Mouse (Mus musculus) hindbrain, embryonic 16.5 days (tissue): ENCODE measurements at regions not wholly inside any gene's neighbourhood (a gene's known extent, or its start where the extent isn't known, plus 50 kb on each side); places are given as distances from the start of the nearest gene placed in this dataset.

Experiments
- ATAC-seq: fragments of 200-750 bp; cut with Nextera tagmentation; 2 replicates; pipeline ENCODE4 v1.8.0; 2017; ENCODE audit warnings: moderate TSS enrichment, moderate library complexity
- H3K27ac ChIP-seq: fragments of 300-500 bp; sonication (generic); 2 replicates; pipeline ENCODE4 v1.5.1; 2014; ENCODE audit warnings: low read depth, mild to moderate bottlenecking, control low read depth, low read length, moderate library complexity
- H3K27me3 ChIP-seq: fragments of 300-500 bp; sonication (generic); replicated peaks from 2 replicates; pipeline ENCODE4 v1.6.1; 2014; ENCODE audit warnings: low read length; ENCODE audit not compliant: control insufficient read depth, insufficient read depth
- H3K36me3 ChIP-seq: fragments of 300-500 bp; sonication (generic); 2 replicates; pipeline ENCODE4 v1.6.1; 2014; ENCODE audit warnings: mild to moderate bottlenecking, low read length, moderate library complexity, mixed read lengths; ENCODE audit not compliant: control insufficient read depth, insufficient read depth
- H3K4me1 ChIP-seq: fragments of 300-500 bp; sonication (generic); 2 replicates; pipeline ENCODE4 v1.6.1; 2014; ENCODE audit warnings: low read depth, low read length; ENCODE audit not compliant: control insufficient read depth, insufficient read depth
- H3K4me2 ChIP-seq: fragments of 300-500 bp; sonication (generic); 2 replicates; pipeline ENCODE4 v1.6.1; 2014; ENCODE audit warnings: mild to moderate bottlenecking, low read length, control low read depth, moderate library complexity
- H3K4me3 ChIP-seq: fragments of 300-500 bp; sonication (generic); 2 replicates; pipeline ENCODE4 v1.5.1; 2014; ENCODE audit warnings: mild to moderate bottlenecking, low read length, control low read depth, moderate library complexity
- H3K9ac ChIP-seq: fragments of 300-500 bp; sonication (generic); 2 replicates; pipeline ENCODE4 v1.6.1; 2014; ENCODE audit warnings: low read depth, mild to moderate bottlenecking, control low read depth, low read length, moderate library complexity
- H3K9me3 ChIP-seq: fragments of 300-500 bp; sonication (generic); 2 replicates; pipeline ENCODE4 v1.6.1; 2014; ENCODE audit warnings: mild to moderate bottlenecking, low read length, moderate library complexity; ENCODE audit not compliant: control insufficient read depth
- WGBS: fragments of 180-500 bp; shearing (Covaris S2); extraction: QIAGEN DNeasy Blood & Tissue Kit; methylation state at CpG from one replicate; pipeline ENCODE4 v1.1.7; 2014; 5-methylcytosine and 5-hydroxymethylcytosine counted together

DNA sequence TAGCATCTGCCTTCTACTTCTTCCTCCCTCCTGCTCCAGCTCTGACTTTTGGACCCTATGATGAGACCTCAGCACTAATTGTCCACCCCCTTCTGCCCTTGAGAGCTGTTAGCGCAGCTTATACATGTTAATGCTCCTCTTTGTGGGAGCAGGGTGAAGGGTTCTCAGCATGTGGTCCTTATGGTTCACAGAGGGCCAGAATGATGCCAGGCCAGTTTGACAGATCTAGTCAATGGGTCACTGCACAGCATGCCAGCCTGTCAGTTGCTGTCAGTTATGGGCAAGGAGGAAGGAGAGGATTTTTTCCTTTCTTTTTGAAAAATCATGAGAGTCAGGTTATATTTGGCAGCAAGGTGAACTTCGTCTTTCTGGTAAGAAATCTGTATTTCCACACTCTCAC, 68.4 kb downstream of the 4931417E11Rik start:
- no peaks in the 10 kb centered on the region for H3K36me3 ChIP-seq
- H3K4me2 ChIP-seq: no peak overlapping the region
- no peaks in the 10 kb centered on the region for H3K27me3 ChIP-seq
- H3K9me3 ChIP-seq: peaks cover 3% of the 10 kb centered on the region; the same call in 1 of the 2 replicates
- H3K9ac ChIP-seq: no peak overlapping the region
- no peak for ATAC-seq
- no peak overlapping the region for H3K27ac ChIP-seq
- no peaks in the 10 kb centered on the region for H3K4me1 ChIP-seq
- no peak overlapping the region for H3K4me3 ChIP-seq
- 74% methylated on average over 2 of the region's 2 CpGs for WGBS

DNA sequence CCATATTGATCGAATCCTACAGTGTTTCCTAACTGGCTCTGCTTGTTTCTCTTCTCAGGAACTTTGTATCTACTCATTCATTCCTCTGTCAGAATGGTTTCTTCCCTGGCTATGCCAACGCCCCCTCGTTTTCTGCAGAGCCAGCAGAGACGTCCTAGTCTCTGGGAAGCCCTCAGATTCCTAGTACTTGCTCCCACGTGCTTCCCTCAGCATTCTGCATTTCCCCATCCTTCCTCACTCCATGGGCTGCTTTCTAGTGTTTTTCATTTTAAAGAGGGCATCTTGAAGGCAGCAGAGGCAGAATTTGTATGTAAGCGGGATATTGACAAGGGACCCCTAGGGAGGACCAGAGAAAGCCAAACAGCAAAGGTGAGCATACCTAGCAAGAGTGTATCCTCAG, 80.2 kb downstream of the 4931417E11Rik start:
- Histone ChIP-seq H3K4me3 (no peak overlapping the region), H3K9me3 (no peaks in the 10 kb centered on the region), H3K27me3 (no peaks in the 10 kb centered on the region), H3K27ac (no peak overlapping the region), H3K4me2 (no peak overlapping the region), H3K4me1 (no peaks in the 10 kb centered on the region), H3K9ac (no peak overlapping the region), H3K36me3 (no peaks in the 10 kb centered on the region)
- no peak for ATAC-seq
- 76% methylated on average over 6 of the region's 6 CpGs for WGBS

DNA sequence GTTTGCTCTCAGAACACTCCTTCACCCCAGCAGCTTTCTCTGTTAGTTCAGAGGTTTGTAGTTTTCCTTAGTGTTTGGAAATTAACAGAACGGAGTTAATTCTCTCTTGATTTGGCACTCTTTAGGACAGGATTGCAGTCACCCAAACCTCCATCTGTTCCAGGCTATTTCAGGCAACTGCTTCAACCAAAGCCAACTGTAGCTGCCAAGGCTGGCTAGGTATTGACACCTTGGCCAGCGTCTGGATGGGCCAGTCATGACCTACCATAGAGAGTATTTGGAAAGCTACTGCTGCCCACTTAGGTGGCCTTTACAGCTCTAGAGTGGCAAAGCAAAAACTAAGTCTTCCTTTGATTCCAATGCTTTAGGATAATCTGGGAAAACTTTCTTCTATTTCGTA, 83.2 kb downstream of the 4931417E11Rik start:
- H3K4me3 ChIP-seq: no peak overlapping the region
- H3K27me3 ChIP-seq: no peaks in the 10 kb centered on the region
- H3K36me3 ChIP-seq: no peaks in the 10 kb centered on the region
- no peaks in the 10 kb centered on the region for H3K4me1 ChIP-seq
- no peak for ATAC-seq
- WGBS: 88% methylated on average over 3 of the region's 3 CpGs
- H3K9me3 ChIP-seq: no peaks in the 10 kb centered on the region
- H3K9ac ChIP-seq: no peak overlapping the region
- H3K27ac ChIP-seq: no peak overlapping the region
- H3K4me2 ChIP-seq: no peak overlapping the region

DNA sequence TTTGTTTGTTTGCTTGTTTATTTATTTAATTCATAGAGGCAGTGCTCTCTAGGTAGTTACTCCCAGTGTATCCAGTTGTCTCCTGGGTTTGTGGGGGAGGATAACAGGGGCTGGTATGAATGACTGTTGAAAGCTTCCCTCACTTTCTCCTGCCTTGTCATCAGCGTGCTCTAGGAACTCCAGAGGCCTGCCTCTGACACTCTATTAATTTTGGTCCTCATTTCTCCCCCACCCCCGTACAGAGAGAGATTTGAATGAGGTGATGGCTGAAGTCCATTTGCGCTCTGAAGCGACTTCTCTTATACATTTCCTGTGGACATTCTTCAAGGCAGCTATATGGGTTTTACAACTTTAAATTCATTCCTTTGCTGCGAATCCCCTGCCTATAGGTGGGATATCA, 89.6 kb downstream of the 4931417E11Rik start:
- H3K27me3 ChIP-seq: no peaks in the 10 kb centered on the region
- H3K36me3 ChIP-seq: no peaks in the 10 kb centered on the region
- no peak for ATAC-seq
- H3K4me1 ChIP-seq: no peaks in the 10 kb centered on the region
- H3K27ac ChIP-seq: no peak overlapping the region
- WGBS: 90% methylated on average over 5 of the region's 5 CpGs
- H3K9me3 ChIP-seq: no peaks in the 10 kb centered on the region
- no peak overlapping the region for H3K4me3 ChIP-seq
- no peak overlapping the region for H3K4me2 ChIP-seq
- H3K9ac ChIP-seq: no peak overlapping the region

DNA sequence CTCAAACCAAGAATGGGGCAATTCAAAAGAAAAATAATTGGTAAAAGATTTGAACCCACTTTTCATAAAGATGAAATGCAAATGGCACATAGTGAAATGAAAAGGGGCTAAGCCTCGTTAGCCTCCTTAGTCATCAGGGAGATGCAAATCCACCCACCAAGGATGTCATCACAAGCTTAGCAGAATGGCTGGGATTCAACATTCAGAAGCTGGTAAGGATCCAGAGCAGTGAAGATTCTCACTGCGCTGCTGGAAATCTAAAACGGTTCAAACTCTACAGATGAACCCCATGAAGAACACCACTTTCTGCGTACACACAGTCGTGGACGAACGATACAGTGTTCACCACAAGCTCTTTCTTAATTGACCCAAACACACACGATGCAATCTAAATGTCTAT, 91.6 kb downstream of the 4931417E11Rik start:
- H3K4me1 ChIP-seq: no peaks in the 10 kb centered on the region
- H3K4me2 ChIP-seq: no peak overlapping the region
- no peaks in the 10 kb centered on the region for H3K27me3 ChIP-seq
- no peak overlapping the region for H3K9ac ChIP-seq
- H3K36me3 ChIP-seq: no peaks in the 10 kb centered on the region
- H3K9me3 ChIP-seq: no peaks in the 10 kb centered on the region
- no peak for ATAC-seq
- H3K4me3 ChIP-seq: no peak overlapping the region
- H3K27ac ChIP-seq: no peak overlapping the region
- WGBS: 88% methylated on average over 8 of the region's 8 CpGs

DNA sequence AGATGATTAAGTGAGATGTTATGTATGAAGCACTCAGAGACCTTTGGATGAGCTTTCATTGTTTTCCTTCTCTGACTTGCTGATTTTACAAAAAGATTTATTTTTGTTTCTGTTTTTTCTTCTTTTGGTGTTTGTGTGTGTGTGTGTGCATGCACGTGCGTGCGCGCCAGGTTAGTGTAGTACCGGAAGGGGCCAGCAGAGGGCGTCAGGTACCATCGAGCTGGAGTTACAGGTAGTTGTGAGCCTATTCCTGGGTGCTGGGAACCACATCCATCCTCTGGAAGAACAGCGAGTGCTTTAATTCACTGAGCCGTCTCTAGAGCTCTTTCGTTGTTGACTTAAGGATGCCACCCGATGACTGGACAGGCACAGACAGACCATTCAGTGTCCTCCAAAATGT, 93.2 kb downstream of the 4931417E11Rik start:
- Histone ChIP-seq H3K4me3 (no peak overlapping the region), H3K27ac (no peak overlapping the region), H3K9ac (no peak overlapping the region), H3K4me1 (no peaks in the 10 kb centered on the region), H3K4me2 (no peak overlapping the region), H3K9me3 (no peaks in the 10 kb centered on the region), H3K36me3 (no peaks in the 10 kb centered on the region), H3K27me3 (no peaks in the 10 kb centered on the region)
- 97% methylated on average over 11 of the region's 11 CpGs for WGBS
- no peak for ATAC-seq

DNA sequence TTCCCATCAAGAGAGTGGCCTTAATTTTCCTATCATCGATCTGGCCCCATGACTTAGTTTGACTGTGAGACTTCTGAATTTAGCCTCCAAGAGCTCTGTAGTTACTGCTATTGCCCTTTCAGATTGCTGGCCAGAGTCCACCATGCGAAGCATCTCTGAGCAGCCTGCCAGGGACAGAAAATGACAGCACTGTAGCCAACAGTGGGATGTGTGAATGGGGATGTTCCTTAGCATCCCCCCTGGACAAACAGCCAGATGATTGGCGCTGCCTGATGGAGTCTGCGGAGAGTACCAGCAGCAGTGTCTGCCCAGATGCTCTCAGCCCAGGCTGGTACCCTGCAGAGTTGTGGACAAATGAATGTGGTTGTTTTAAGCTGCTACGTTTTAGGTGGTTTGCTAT, 96.6 kb downstream of the 4931417E11Rik start:
- no peaks in the 10 kb centered on the region for H3K36me3 ChIP-seq
- no peak overlapping the region for H3K9ac ChIP-seq
- 65% methylated on average over 5 of the region's 5 CpGs for WGBS
- H3K9me3 ChIP-seq: no peaks in the 10 kb centered on the region
- H3K4me1 ChIP-seq: no peaks in the 10 kb centered on the region
- H3K4me2 ChIP-seq: no peak overlapping the region
- H3K4me3 ChIP-seq: no peak overlapping the region
- ATAC-seq: no peak
- no peak overlapping the region for H3K27ac ChIP-seq
- no peaks in the 10 kb centered on the region for H3K27me3 ChIP-seq

DNA sequence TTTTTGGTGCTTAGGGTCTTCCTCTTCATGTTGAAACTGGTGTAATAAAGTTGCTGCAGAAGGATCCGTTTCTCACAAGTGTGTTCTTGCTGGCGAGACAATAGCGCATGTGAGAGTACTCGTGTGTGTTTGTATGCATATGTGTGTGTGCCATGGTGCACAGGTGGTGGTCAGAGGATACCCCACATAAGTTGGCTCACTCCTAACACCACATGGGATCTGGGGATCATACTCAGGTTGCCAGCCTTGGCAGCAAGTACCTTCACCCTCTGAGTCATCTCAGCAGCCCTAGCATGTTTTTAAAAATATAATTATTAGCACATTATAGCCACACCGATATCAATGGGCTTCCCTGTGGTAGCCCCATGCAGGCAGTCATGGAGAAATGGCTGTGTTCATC, 97.6 kb downstream of the 4931417E11Rik start:
- H3K27ac ChIP-seq: no peak overlapping the region
- H3K27me3 ChIP-seq: no peaks in the 10 kb centered on the region
- no peak overlapping the region for H3K9ac ChIP-seq
- ATAC-seq: no peak
- H3K4me2 ChIP-seq: no peak overlapping the region
- H3K4me3 ChIP-seq: no peak overlapping the region
- H3K9me3 ChIP-seq: no peaks in the 10 kb centered on the region
- 93% methylated on average over 5 of the region's 5 CpGs for WGBS
- H3K4me1 ChIP-seq: no peaks in the 10 kb centered on the region
- no peaks in the 10 kb centered on the region for H3K36me3 ChIP-seq

DNA sequence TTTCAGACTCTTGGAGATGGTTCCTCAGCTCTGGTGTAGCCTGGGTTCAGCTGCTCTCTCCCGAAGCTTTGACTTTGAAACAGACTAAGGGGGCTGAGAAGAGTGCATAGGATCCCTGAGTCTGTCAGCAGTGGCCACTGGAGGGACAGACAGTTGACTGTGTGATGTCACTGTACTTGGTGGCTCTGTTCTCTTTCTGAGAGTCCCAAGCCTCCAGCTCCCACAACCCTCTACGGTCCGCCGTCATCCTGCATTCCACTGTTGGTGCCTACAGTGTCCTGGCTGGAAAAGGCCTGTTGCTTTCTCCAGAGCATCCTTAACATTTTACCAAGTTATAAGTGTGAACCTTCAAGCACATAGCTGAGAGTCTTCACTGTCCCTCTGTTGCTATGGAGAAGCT, 98.6 kb downstream of the 4931417E11Rik start:
- ATAC-seq: no peak
- Histone ChIP-seq H3K27ac (no peak overlapping the region), H3K9ac (no peak overlapping the region)

DNA sequence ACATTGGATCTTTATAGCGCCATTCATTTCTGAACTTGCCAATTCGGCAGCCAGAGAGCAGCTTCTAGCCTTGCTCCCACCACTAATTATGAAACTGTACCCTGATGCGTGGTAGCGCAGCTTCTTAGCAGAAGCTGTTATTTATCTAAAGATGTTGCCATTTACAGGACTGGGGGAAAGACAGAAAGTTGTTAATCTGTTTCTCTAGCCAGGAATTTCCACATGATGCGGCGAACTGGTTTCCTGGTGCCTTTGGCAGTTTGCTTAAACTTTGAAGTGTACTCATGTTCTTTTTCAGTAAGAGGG, 100.7 kb downstream of the 4931417E11Rik start:
- Histone ChIP-seq H3K27me3 (no peaks in the 10 kb centered on the region), H3K9me3 (no peaks in the 10 kb centered on the region), H3K4me2 (peak overlapping the region; percentile 40), H3K9ac (no peak overlapping the region), H3K4me3 (peak overlapping the region; percentile 5; the same call in 1 of the 2 replicates), H3K4me1 (no peaks in the 10 kb centered on the region), H3K27ac (no peak overlapping the region), H3K36me3 (no peaks in the 10 kb centered on the region)
- no peak for ATAC-seq
- WGBS: 19% methylated on average over 6 of the region's 6 CpGs

More for the DNA sequence above, 98.6 kb downstream of the 4931417E11Rik start:
- H3K4me3 ChIP-seq: no peak overlapping the region
- no peaks in the 10 kb centered on the region for H3K36me3 ChIP-seq
- H3K27me3 ChIP-seq: no peaks in the 10 kb centered on the region
- H3K4me2 ChIP-seq: no peak overlapping the region
- WGBS: 99% methylated on average over 4 of the region's 4 CpGs
- H3K9me3 ChIP-seq: no peaks in the 10 kb centered on the region
- no peaks in the 10 kb centered on the region for H3K4me1 ChIP-seq
